24 mouse cellular contexts compared by ENCODE assay signal in genomic region chr17:71443273-71443672, GRCm38 (mm10).
"Had no signal": no experiment of that assay in that cellular context is flagged by ENCODE, and none has a peak within 500 bp of the region (broad histone marks: within the 10 kb centered on the region; RNA-seq: fewer than 3 reads in every experiment).

No protein-coding gene starts in this region.

- H3K4me3 ChIP-seq: gastrocnemius, adult 2 months; heart, embryonic 10.5 days; heart, embryonic 12.5 days; hindbrain, embryonic 10.5 days; hindbrain, embryonic 12.5 days; intestine, embryonic 15.5 days; layer of hippocampus, adult 2 months; left cerebral cortex, adult 2 months; limb, embryonic 10.5 days; limb, embryonic 12.5 days; liver, embryonic 13.5 days; liver, embryonic 15.5 days had no signal

- H3K27me3 ChIP-seq: heart, embryonic 12.5 days; hindbrain, embryonic 12.5 days; intestine, embryonic 15.5 days; limb, embryonic 12.5 days; liver, embryonic 13.5 days; liver, embryonic 15.5 days had no signal

- H3K9ac ChIP-seq: heart, embryonic 12.5 days; hindbrain, embryonic 12.5 days; hindbrain, embryonic 14.5 days; intestine, embryonic 15.5 days; limb, embryonic 12.5 days; liver, embryonic 13.5 days; liver, embryonic 15.5 days; liver, postnatal 0 days had no signal

- H3K4me1 ChIP-seq: heart, embryonic 10.5 days; heart, embryonic 12.5 days; hindbrain, embryonic 10.5 days; hindbrain, embryonic 12.5 days; intestine, embryonic 15.5 days; limb, embryonic 10.5 days; limb, embryonic 12.5 days; liver, embryonic 13.5 days; liver, embryonic 15.5 days had no signal

- ATAC-seq: forebrain, embryonic 16.5 days; hindbrain, embryonic 16.5 days; inflammation-experienced regulatory T-cells, adult 6 months; intestine, embryonic 15.5 days; liver, postnatal 0 days had no signal

- H3K4me2 ChIP-seq: heart, embryonic 12.5 days; hindbrain, embryonic 12.5 days; hindbrain, embryonic 14.5 days; intestine, embryonic 15.5 days; limb, embryonic 12.5 days; liver, embryonic 11.5 days; liver, embryonic 13.5 days; liver, embryonic 15.5 days had no signal

- H3K27ac ChIP-seq: gastrocnemius, adult 2 months; heart, embryonic 10.5 days; hindbrain, embryonic 10.5 days; hindbrain, embryonic 12.5 days; hindbrain, embryonic 14.5 days; intestine, embryonic 15.5 days; layer of hippocampus, adult 2 months; left cerebral cortex, adult 2 months; limb, embryonic 10.5 days; limb, embryonic 12.5 days; liver, embryonic 13.5 days; liver, embryonic 15.5 days had no signal

- H3K9me3 ChIP-seq: heart, embryonic 10.5 days; hindbrain, embryonic 12.5 days; intestine, embryonic 15.5 days; limb, embryonic 10.5 days; limb, embryonic 12.5 days; liver, embryonic 13.5 days; liver, embryonic 15.5 days had no signal

- DNase-seq: gastrocnemius, adult 2 months; gastrocnemius, postnatal 10 days; gastrocnemius, postnatal 25 days; heart, adult 18-20 months; heart, postnatal 10 days; heart, postnatal 4 days; liver; liver, embryonic 13.5 days; liver, postnatal 0 days had no signal
